ENCODE assay signal across 25 mouse cellular contexts in genomic region chr16:48805412-48805811, GRCm38 (mm10). TPM values are rescaled to one million over a fixed set of nuclear protein-coding genes. Genes with fewer than 3 reads are reported as not detected.
A peak's percentile ranks its signal among the peaks of the same experiment; 100 is the strongest.
DNase-seq lines count a peak whose midpoint lies in the region; ATAC-seq lines count a peak whose summit lies in the region.
"Had no signal": no experiment of that assay in that cellular context is flagged by ENCODE, and none has a peak within 500 bp of the region (broad histone marks: within the 10 kb centered on the region; RNA-seq: fewer than 3 reads in every experiment).

No protein-coding gene starts in this region.

- no peak for DNase-seq in frontal cortex, postnatal 36 days (ENCODE audit: low spot score in 2 of 2)
- DNase-seq in brain, adult 2 months (ENCODE audit: low read depth, low spot score): peak; percentile 52
- DNase-seq in telencephalon, adult 2 months (ENCODE audit: low read depth, low spot score): peak; percentile 46
- no peak for DNase-seq in gastrocnemius, adult 8-10 months (ENCODE audit: low spot score in 2 of 2)
- no peak for DNase-seq in embryo, embryonic 9.5 days (ENCODE audit: extremely low spot score)
- DNase-seq: adrenal gland, adult 2 months; adrenal gland, adult 8-10 months; adrenal gland, postnatal 10 days; adrenal gland, postnatal 14 days; adrenal gland, postnatal 25 days; adrenal gland, postnatal 36 days; B cell, adult 2 months; cerebellum, adult 11 months; cerebellum, adult 11-12 months; cerebellum, adult 18-20 months; cerebellum, adult 2 months had no signal

- ATAC-seq in frontal cortex, adult (ENCODE audit: low TSS enrichment): peak; percentile 98
- ATAC-seq: activated CD4-positive, CD25-positive, alpha-beta regulatory T cell, adult 4 months; Patski had no signal

RNA-seq across cellular contexts. Expression of gene Retnlb, which starts 11.2 kb away (rescaled TPM):
- not detected for total RNA-seq in gastrocnemius, adult 8-10 months (2022)
- total RNA-seq: adrenal gland, adult 18-20 months; adrenal gland, adult 2 months; adrenal gland, adult 8-10 months; adrenal gland, postnatal 10 days; adrenal gland, postnatal 14 days; adrenal gland, postnatal 25 days; adrenal gland, postnatal 36 days; adrenal gland, postnatal 4 days; CH12.LX; ES-E14; G1E; MEL had no signal

RNA-seq across cellular contexts. Expression of gene Trat1, which starts 33.6 kb away (rescaled TPM):
- total RNA-seq in gastrocnemius, adult 8-10 months (2022): not detected
- total RNA-seq: adrenal gland, adult 18-20 months; adrenal gland, adult 2 months; adrenal gland, postnatal 14 days; adrenal gland, postnatal 36 days; adrenal gland, postnatal 4 days; CH12.LX; ES-E14; MEL had no signal

RNA-seq across cellular contexts. Expression of gene Retnla, which starts 36.9 kb away (rescaled TPM):
- 1 to 10 TPM; 2.1 to 7.1 (median 3.3) TPM for total RNA-seq in gastrocnemius, adult 8-10 months (2022)
- total RNA-seq: CH12.LX, ES-E14, G1E, MEL had no signal

Comparison
In these comparisons a context has a peak if more than half of its experiments do, and no peak if none do; other contexts are left out.
1. DNase-seq: peak in brain, adult 2 months (single experiment) and telencephalon, adult 2 months (single experiment); none in frontal cortex, postnatal 36 days (0 of 2), gastrocnemius, adult 8-10 months (0 of 2) and embryo, embryonic 9.5 days (single experiment).